Mouse (Mus musculus) layer of hippocampus, postnatal 14 days (tissue): ENCODE measurements around the gene Alox5ap. TPM values are rescaled to one million over a fixed set of nuclear protein-coding genes. Genes with fewer than 3 reads are reported as not detected.
A peak's percentile ranks its signal among the peaks of the same experiment; 100 is the strongest.

Source experiments
- DNase-seq, 2 experiments: peaks; one replicate each; pipeline ENCODE4 v3.0.0; 2021 to 2022; ENCODE audit warnings: low spot score in 2 of 2, mixed read lengths in 1 of 2
- total RNA-seq, 2 experiments: library from RNA; stranded (reverse); gene quantifications; 2 replicates each; pipeline ENCODE4 v1.2.3; 2021

Alox5ap gene
- total RNA-seq, 2 experiments from 2014 or later: 7.6 to 7.9 TPM

DNA sequence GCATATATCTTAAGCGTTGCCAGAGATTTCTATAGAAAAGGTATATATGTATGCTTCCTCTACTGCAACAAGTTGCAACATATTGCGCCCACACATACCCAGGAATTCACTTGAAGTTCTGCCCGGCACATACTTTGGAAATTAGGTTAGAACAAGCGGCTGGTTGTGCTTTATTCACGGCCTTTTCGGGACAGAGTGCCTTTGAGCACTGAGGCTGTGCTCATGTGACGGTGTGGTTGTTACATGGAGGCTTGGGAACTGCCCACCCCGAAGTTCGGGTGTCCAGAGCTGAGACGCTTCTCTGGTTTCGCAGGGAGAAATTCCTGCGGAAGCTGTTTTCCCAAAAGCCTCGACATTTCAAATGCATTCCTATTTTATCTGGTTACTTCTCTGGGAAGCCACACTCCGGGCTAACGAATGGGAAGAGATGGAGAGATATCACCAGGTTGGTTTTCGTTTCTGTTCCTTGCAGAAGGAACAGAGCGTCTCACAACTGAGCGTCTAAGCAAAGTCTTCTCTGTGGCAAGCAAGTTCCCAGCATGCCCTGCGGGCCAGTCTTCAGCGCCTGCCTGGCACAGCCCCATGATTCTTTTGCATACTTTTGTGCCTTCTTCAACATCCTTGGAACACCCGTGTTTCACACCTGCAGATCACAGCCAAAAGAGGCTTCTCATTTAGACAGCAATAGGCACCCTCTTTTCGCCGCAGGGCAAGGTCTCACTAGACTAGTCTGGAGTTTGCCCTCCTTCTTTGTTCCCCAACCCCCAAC, 48.5 kb downstream of the Alox5ap start:
- peak in 1 of 2 experiments; percentile 24 for DNase-seq

DNA sequence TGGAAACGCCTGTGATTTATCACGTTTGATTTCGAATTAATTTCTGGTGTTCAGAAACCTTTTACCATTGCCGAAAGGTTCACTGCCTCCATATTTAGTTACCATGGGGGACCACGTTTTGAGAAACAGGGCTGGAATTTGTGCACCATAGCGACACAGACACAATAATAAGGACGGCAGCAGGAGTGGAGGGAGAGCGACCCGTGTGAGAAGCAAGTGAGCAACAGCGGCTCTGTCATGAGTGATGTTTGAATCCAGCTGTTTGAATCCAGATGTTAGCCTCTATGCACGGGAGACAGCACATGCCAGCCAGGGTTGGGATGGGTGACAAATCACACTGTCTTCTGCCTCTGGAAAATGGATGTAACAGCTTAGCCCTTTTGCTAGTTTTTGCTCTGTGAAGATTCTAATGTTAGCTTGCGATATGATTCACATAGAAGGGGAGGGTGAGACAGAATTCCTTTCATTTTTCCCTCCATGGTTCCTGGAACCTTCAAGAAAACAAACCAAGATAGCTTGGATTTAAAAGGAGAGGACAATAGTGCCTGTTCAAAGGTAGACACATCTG, 50.0 kb downstream of the Alox5ap start:
- no peak for DNase-seq

DNA sequence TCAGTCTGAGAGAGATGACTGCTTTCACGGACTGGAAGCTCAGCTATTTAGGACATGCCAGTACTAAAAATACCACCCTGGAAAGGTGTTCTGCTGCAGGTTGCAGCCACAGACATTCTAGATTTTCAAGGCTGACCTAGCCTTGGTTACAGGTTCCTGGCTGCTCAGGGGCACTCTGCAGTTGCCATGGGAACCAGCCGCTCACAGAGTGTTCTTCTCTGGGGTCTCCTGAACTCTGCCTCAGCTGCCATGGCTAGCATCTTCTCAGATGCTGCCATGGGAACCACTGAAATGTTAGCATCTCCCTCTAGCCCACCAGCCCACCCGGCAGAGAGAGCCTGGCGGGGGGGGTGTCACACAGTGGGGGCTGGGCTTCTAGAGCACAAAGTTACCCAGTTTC, 52.4 kb downstream of the Alox5ap start:
- DNase-seq: no peak

DNA sequence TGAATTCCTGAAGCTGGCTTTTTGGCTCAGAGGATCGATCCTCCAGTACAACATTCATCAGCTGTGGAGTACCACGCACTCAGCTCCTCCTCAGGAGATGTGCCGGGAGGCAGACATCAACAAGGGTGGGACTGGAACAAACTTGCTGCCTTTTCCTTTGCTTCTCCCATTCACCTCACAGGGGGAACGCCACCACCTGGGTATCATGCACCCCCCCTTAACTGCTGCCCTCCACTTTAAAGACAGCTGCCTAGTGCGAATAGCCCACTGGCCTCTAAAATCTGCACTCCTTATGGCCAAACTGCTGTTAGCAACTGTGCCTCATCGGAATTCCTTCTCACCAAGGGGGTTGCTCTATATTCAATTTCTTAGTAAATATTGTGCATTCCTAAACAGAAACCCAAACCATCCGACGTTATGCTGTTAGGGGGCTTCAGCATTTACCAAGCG, 55.3 kb downstream of the Alox5ap start:
- DNase-seq: no peak

DNA sequence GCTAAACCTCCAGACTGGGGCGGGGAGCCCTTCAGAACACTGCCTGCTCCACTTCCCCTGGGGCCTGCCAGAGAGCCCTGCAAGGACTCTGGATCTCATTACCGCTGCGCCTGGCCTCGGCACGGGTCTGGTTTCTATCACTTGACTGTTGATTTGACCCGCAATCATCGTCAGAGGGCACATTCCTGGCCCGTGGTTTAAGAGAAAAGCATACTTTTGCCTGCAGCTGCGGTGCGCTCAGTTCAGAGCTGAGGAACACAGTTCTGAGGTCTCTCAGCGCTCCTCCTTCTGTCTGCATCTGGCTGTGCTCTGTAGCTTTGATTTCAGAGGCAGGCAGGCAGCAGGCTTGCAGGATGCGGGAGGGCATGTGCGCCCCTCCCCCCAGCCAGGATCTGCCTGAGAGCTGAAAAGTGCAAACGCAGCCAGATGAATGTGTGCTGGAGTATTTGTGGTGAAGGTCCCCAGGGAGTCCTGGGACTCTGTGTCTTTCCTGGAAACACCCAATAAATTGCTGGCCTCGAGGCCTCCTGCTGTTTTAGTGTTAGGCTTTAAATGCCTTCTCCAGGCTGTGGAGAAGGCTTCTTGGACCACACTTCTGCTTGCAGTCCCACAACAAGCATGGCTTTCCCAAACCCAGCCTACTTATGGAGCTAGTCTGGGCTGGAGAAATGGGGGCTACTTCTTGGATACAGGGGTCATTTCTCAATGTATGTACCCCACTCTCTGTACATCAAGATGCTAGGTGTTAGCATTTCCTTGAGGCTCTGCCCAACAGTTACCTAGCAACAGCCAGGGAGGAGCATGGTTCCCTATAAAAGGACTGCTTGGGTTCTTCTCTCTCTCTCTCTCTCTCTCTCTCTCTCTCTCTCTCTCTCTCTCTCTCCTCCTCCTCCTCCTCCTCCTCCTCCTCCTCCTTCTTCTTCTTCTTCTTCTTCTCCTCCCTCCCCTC, 56.2 kb downstream of the Alox5ap start:
- no peak for DNase-seq

DNA sequence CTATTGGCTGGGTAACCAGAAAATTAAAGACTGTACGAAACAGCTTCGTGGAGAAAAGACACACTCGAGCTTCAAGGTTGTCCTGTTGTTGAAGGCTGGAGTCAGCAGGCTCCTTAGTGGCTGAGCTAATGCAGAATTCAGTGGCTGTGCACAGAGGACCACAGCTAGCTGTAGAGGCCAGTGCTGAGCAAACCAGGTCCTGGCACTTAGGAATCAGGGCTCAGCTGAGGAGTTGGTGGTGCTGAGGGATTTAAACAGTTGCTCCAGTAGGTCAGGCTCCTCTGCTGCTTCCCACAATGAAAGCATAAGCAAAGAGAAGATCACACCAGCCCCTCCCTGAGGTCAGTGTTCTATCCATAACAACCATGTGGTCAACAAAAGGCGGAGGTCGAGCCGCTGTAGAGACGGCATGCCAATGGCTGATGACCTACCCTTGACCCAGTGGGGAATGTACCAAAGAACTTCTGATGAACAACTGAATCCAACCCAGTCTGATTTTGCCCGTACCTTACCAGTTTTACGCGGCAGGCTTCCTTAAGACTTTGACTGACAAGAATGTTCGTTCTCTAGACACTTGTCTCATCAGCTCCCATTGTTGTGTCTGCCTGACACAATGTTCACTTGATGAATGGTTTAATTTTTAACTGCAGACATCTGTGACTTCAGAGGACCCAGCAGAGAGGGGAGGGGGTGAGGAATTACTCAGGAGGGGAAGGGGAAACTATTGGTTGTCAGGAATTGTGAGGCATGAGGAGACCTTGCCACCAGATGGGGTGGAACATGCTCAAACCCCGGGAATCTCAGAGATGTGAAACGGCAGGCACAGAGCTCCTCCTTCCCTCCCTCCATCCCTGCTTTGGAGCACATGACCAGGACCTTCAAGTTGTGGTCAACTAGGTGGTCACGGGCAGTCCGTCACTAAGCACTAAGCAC, 57.6 kb downstream of the Alox5ap start:
- DNase-seq: no peak

DNA sequence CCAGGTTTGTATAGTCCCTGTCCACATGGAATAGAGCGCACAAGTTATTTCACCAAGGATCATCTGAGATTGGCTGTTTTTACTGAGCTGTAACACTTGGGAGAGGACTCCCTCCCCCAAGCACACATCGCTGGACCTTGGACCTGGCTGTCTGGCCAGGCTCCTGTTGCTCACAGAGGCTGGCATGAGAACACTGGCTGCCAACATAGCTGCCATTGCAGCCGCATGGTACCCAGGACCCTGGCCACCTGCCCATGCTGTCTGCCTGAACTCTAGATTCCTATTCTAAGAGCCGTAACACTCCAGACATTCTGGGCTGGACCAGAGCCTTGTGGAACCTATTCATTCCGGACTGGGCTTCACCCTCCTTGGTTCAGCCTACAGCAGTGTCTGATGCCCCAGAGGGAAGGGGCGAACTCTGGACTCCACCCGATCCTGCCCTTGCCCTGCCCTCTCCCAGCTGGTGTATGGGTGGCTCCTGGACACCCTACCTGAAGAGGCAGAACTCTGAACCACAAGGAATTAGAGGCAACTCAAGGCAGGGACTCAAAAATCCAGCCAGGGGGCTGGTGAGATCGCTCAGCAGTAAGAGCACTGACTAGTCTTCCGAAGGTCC, 58.5 kb downstream of the Alox5ap start:
- no peak for DNase-seq

DNA sequence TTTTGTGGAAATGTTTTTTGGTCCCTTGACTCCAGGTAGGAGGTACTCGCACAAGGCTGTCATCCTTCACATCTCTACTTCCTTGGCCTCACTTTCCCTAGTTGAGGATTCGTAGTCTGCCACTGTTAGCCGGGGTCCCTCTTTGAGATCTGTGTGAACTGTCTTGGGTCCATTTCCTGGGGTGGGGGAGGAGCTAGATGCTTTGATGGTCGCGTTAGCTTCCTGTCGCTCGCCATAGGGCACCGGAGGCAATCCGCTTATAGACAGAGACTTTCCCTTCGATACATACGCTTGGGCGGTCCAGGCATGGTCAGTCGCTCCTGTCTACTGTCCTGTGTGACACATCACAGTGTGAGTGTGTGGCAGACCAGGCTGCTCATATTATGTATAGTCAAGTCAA, 60.2 kb downstream of the Alox5ap start:
- DNase-seq: no peak

DNA sequence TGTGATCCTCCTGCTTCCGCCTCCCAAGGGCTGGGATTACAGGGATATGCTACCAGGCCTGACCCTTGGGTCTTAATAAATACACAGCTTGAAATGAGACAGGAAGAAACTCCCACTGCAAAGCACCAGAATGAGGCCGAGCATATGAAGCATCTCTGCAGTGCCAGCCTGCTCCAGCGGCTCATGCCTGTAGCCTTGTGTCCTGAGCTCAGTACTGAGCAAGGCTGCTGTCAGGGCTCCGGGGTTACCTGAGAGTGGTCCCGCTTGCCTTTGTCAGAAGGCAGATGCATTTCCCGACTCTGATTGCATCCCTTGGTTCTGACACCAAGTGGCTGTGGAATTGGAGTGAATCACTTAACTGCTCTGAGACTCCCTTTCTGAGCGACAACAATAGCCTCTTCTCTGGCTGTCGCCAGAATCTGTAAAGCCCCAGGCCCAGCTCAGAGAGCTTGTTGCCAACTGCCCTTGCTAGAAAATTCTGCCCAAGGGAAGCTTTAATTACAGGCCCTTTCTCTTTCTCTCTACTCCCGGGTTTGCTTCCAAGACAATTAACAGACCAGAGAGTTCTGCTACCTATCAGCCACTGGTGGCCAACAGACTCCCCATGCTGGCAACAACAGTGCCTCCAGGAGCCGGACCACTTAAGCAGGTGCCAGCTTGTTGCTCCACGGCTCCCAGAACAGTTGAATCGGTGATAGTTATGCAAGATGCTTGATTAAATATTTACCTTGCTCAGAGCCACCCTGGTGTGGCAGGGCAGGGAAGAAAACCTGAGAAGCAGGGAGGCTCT, 64.7 kb downstream of the Alox5ap start:
- no peak for DNase-seq

DNA sequence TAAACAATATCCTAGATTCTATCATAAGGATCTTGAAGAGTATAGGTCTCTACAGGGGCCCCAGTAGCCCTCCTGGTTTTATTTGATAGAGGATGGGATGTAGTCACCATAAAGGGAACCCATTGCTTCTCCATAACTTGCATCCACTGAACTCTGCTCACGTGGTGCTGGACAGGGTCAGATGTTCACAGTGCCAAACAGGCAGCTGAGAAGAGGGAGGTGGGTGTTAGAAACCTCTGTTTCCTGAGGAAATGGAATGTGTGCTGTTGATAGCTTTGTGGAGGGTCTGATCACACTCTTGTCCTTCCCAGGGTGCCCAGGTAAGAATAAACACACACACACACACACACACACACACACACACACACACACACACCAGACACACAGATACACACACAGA, 66.0 kb downstream of the Alox5ap start:
- no peak for DNase-seq

DNA sequence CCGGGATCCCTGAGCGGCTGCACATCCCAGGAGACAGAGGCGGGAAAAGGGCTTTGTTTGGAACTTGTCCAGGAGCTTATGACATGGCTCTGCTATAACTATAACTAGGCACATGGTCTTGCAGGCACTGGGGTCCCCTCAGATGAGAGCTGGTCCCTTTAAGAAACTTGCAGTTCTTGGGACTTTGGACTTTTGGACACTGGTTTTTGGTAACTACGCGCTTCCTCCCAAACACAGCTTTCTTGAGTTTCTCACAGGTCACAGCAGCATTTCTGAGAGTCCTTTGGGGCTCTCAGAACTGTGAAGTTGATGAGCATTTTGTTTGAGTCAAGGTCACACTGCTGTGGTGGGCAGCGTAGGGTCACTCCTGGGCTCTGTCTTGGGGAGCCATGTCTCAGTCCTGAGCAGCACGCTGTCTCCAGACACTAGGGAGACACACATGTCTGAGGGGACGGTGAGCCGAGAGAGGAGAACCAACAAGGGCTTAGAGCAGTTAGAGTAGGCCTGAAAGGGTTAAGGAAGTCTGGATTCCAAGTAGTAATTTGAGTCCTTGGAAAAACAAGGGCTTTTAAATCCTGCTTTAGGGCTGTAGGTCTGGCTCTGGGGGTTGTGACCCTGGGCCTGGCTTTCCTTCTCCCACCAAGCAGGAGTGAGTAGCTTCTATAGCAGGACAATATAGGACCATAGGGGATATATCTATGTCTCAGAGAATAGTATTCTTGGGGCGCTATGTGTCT, 67.0 kb downstream of the Alox5ap start:
- DNase-seq: no peak

DNA sequence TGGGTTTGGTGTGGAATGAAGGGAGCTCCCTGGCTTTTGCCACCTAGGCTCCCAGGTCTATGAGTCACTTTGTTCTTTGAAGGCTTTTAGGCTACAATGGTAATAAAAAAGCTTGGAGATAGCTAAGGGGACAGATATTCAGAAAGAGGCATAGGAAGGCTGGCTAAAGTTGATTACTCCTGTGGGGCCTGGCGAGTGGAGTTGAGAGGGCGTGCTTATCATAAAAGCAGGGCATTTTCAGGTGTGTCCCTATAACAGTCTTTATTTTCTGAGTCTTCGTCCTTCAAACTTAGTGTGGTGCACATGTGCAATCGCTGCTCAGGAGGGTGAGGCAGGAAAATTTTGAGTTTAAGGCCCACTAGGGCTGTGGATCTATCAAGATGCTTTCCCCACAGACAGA, 68.2 kb downstream of the Alox5ap start:
- DNase-seq: no peak

DNA sequence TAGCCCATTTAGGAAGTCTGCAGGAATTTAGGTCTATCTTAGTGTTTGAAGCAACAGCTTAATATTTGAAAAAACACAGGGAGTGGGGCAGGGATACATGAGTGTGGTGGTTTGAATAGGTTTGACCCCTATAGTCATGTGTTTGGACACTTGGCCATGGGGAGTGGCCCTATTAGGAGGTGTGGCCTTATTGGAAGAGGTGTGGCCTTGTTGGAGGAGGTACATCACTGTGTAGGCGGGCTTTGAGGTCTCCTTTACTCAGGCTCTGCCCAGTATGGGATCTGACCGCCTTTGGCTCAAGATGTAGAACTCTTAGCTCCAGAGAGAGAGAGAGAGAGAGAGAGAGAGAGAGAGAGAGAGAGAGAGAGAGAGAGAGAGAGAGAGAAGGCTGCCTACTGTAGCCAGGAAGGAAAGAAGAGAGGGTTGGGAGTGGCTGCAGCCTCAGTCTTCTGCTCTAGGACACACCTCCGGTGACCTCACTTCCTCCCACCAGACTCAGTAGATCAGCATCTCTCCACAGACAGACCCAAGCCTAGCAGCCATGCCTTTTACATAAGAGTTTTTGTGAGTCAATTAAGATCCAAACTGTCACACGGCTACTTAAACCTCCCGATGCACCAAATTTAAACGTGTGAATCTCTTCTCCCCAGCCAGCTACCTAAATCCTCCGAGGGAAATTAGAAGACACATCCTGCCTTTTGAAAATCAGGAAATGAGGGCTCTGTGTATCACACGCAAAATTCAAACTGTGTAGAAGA, 69.6 kb downstream of the Alox5ap start:
- DNase-seq: no peak

DNA sequence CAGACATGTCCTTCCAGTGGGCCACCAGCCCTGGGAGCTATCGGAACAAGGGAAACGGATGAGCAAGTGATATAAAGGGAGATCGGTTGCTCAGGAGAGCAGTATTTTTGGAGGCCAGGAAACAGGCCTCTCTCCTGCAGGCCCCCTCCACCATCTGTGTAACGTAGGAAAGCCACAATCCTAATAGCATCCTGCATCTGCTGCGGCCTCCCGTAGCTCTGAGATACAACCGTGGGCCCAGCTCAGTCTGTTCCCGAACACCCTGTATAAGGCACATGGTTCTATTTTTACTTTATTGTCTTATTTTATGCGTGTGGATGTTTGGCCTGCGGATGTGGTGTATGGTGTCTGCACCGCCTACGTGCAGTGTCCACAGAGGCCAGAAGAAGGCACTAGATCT, 70.4 kb downstream of the Alox5ap start:
- no peak for DNase-seq

DNA sequence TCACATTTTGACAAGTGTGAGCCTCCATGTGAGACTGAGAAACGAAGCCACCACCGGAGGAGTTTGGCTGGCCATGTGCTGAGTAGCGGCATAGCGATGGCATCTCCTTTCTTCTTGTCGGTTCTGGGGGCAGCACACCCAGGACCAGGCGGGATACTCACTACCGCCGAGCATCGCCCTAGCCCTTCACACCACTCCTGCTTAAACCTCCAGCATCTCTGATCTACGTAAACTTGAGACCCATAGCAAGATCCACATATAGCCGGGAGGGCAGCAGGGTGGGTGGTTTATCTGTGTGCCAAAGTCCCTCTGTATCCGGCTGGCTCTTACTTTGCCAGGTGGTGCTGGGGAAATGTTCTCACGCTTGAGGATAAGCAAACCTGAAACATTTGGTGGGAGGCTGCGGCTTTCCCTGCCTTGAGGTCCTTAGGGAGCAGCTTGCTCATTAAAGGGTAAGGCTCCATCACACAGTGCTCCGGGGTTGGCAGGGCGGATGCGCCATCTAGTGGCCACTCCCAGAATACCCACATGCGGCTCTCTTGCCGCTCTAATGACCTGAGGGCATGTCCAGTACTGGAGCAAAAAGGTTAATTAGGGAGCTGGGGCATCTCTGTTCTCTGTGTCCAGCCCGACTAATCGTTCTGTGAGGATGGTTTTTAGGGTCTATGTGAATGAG, 71.1 kb downstream of the Alox5ap start:
- peak; percentile 75 to 87 for DNase-seq

DNA sequence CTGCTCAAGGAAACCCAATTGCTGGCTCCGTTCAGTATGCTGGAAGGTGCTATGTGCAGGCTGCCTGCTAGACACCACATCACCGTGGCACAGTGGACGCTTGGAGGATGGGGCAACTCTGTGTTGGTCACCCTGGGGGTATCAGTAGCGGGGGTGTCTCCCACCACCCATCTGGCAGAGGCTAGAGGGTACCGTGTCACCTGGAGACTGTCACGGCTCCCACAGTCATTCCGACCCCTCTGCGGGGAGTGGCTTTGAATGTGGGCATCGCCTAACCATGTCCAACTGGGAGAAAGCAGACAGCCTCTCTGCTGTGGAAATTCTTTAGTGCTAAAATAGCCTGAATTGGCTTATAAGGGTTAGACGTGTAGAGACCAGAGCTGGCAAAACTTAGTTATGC, 72.6 kb downstream of the Alox5ap start:
- DNase-seq: no peak
